Mouse (Mus musculus) cerebellum, adult 2 months (tissue): Measurements from ENCODE around the gene Rcc2.

Experiments
- CTCF ChIP-seq: fragments of 200-500 bp; IDR thresholded peaks from 2 replicates; pipeline ENCODE4 v1.5.1; 2011; ENCODE audit warnings: low read depth, mild to moderate bottlenecking, control low read depth, low read length, moderate library complexity, borderline replicate concordance; ENCODE audit not compliant: insufficient read depth
- POLR2A ChIP-seq: fragments of 200-500 bp; IDR thresholded peaks from 2 replicates; pipeline ENCODE4 v1.6.1; 2011; ENCODE audit warnings: low read length, control low read depth, borderline replicate concordance; ENCODE audit not compliant: insufficient read depth

DNA sequence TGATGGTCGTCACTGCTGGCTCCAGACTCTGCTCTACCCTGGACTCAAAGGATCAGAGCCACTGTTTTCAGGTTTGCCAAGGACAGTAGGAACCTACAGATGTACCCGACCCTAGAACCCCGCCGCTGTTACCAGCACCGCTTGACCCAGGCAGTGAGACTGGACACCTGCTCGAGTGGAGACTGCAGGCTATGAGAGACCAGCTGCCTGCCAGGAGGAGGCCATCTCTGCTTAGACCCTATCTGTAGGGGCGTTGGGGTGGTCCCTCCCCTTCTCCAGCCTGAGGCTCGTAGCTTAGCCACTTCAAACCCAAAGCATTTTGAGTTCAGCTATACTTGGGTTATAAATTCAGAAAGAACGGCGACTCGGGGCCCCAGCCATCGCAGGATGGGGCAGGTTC lies 26.6 kb downstream of the Rcc2 start:
- TF ChIP-seq CTCF, result no peak
- TF ChIP-seq POLR2A, result no peak
